Mouse (Mus musculus) forebrain, embryonic 11.5 days (tissue): ENCODE data around the gene Tnnt2. TPM values are rescaled to one million over a fixed set of nuclear protein-coding genes. Genes with fewer than 3 reads are reported as not detected.

Experiments
- ATAC-seq: fragments of 200-750 bp; cut with Nextera tagmentation; replicated peaks from 2 replicates; pipeline ENCODE4 v1.8.0; 2017; ENCODE audit warnings: moderate TSS enrichment; ENCODE audit not compliant: low FRiP score
- DNase-seq: peaks from one replicate; pipeline ENCODE4 v3.0.0-alpha.2; 2017; ENCODE audit warnings: low spot score
- H3K27ac ChIP-seq: fragments of 300-500 bp; sonication (generic); 2 replicates; pipeline ENCODE4 v1.5.1; 2014; ENCODE audit warnings: low read depth, low read length
- H3K27me3 ChIP-seq: fragments of 300-500 bp; sonication (generic); 2 replicates; pipeline ENCODE4 v1.6.1; 2014; ENCODE audit warnings: mild to moderate bottlenecking, low read length, mixed read lengths; ENCODE audit not compliant: control insufficient read depth, insufficient read depth
- H3K36me3 ChIP-seq: fragments of 300-500 bp; sonication (generic); 2 replicates; pipeline ENCODE4 v1.6.1; 2014; ENCODE audit warnings: mild to moderate bottlenecking, low read length, moderate library complexity, mixed read lengths; ENCODE audit not compliant: control insufficient read depth, insufficient read depth
- H3K4me1 ChIP-seq: fragments of 300-500 bp; sonication (generic); replicated peaks from 2 replicates; pipeline ENCODE4 v1.6.1; 2014; ENCODE audit warnings: low read length, mixed read lengths; ENCODE audit not compliant: control insufficient read depth, insufficient read depth
- H3K4me2 ChIP-seq: fragments of 300-500 bp; sonication (generic); 2 replicates; pipeline ENCODE4 v1.6.1; 2014; ENCODE audit warnings: low read depth, mild to moderate bottlenecking, low read length, moderate library complexity, mixed read lengths; ENCODE audit not compliant: severe bottlenecking
- H3K4me3 ChIP-seq: fragments of 300-500 bp; sonication (generic); 2 replicates; pipeline ENCODE4 v1.5.1; 2014; ENCODE audit warnings: low read depth, low read length
- H3K9ac ChIP-seq: fragments of 300-500 bp; sonication (generic); 2 replicates; pipeline ENCODE4 v1.6.1; 2014; ENCODE audit warnings: low read length
- H3K9me3 ChIP-seq: fragments of 300-500 bp; sonication (generic); 2 replicates; pipeline ENCODE4 v1.6.1; 2016; ENCODE audit warnings: low read length, mixed read lengths; ENCODE audit not compliant: control insufficient read depth
- WGBS: fragments of 180-500 bp; shearing (Covaris S2); extraction: QIAGEN DNeasy Blood & Tissue Kit; methylation state at CpG from one replicate; pipeline ENCODE4 v1.1.7; 2014; 5-methylcytosine and 5-hydroxymethylcytosine counted together
- polyA plus RNA-seq: library from polyadenylated mRNA; unstranded; fragments of >200 nt; fragmentation: Nextera tagmentation; extraction: Ambion mirVana; gene quantifications from 2 replicates; pipeline ENCODE4 v1.2.1, GENCODE M21; 2014

Tnnt2 gene
- polyA plus RNA-seq, 1 experiment from 2014 or later = not detected

GRCm38 (mm10) chr1:135892764-135893163 lies 56.6 kb downstream of the Tnnt2 start:
- 85% methylated on average over 6 of the region's 6 CpGs for WGBS

GRCm38 (mm10) chr1:135893377-135893776 lies 57.2 kb downstream of the Tnnt2 start:
- no peak overlapping the region for H3K4me3 ChIP-seq
- no peaks in the 10 kb centered on the region for H3K4me1 ChIP-seq
- H3K9me3 ChIP-seq = no peaks in the 10 kb centered on the region
- DNase-seq = no peak
- H3K27me3 ChIP-seq = no peaks in the 10 kb centered on the region
- no peak overlapping the region for H3K27ac ChIP-seq
- 89% methylated on average over 3 of the region's 3 CpGs for WGBS
- H3K4me2 ChIP-seq = no peak overlapping the region
- no peak for ATAC-seq
- H3K36me3 ChIP-seq = no peaks in the 10 kb centered on the region
- H3K9ac ChIP-seq = no peak overlapping the region

More at GRCm38 (mm10) chr1:135892764-135893163, 56.6 kb downstream of the Tnnt2 start:
- Histone ChIP-seq H3K4me3 (no peak overlapping the region), H3K27ac (no peak overlapping the region), H3K27me3 (no peaks in the 10 kb centered on the region), H3K9ac (no peak overlapping the region), H3K4me1 (no peaks in the 10 kb centered on the region), H3K36me3 (no peaks in the 10 kb centered on the region), H3K4me2 (no peak overlapping the region), H3K9me3 (no peaks in the 10 kb centered on the region)
- ATAC-seq = no peak
- DNase-seq = no peak

GRCm38 (mm10) chr1:135895367-135895766 lies 59.2 kb downstream of the Tnnt2 start:
- 86% methylated on average over 4 of the region's 4 CpGs for WGBS
- DNase-seq (no peak), ATAC-seq (no peak)
- no peaks in the 10 kb centered on the region for H3K9me3 ChIP-seq
- H3K4me2 ChIP-seq = no peak overlapping the region
- H3K4me3 ChIP-seq = no peak overlapping the region
- H3K4me1 ChIP-seq = no peaks in the 10 kb centered on the region
- H3K9ac ChIP-seq = no peak overlapping the region
- H3K27ac ChIP-seq = no peak overlapping the region
- H3K36me3 ChIP-seq = no peaks in the 10 kb centered on the region
- no peaks in the 10 kb centered on the region for H3K27me3 ChIP-seq

- no peak for ATAC-seq
- H3K4me2 ChIP-seq = no peak overlapping the region
- H3K4me1 ChIP-seq = no peaks in the 10 kb centered on the region
- DNase-seq = no peak
- no peak overlapping the region for H3K4me3 ChIP-seq
- H3K27me3 ChIP-seq = no peaks in the 10 kb centered on the region; the same call in 1 of the 2 replicates
- H3K9me3 ChIP-seq = no peaks in the 10 kb centered on the region
- no peak overlapping the region for H3K27ac ChIP-seq
- 90% methylated on average over 6 of the region's 6 CpGs for WGBS
- no peak overlapping the region for H3K9ac ChIP-seq
- no peaks in the 10 kb centered on the region for H3K36me3 ChIP-seq
Observed at GRCm38 (mm10) chr1:135899295-135899694, 63.1 kb downstream of the Tnnt2 start.

- H3K9me3 ChIP-seq = no peaks in the 10 kb centered on the region
- no peaks in the 10 kb centered on the region; the same call in 1 of the 2 replicates for H3K27me3 ChIP-seq
- no peaks in the 10 kb centered on the region for H3K36me3 ChIP-seq
- DNase-seq (no peak), ATAC-seq (no peak)
- H3K27ac ChIP-seq = no peak overlapping the region
- no peak overlapping the region for H3K4me2 ChIP-seq
- 67% methylated on average over 7 of the region's 7 CpGs for WGBS
- no peaks in the 10 kb centered on the region for H3K4me1 ChIP-seq
- no peak overlapping the region for H3K9ac ChIP-seq
- no peak overlapping the region for H3K4me3 ChIP-seq
Observed at GRCm38 (mm10) chr1:135899991-135900515, 63.9 kb downstream of the Tnnt2 start.

Other genes starting within 250 kb of the Tnnt2 start
- gene Nav1, start 229.1 kb upstream of the Tnnt2 start, polyA plus RNA-seq = 23.4 and 26.9 TPM in 2 replicates
- 37.1 and 39.1 TPM in 2 replicates for gene Csrp1, start 116.3 kb upstream of the Tnnt2 start, polyA plus RNA-seq
- 21.5 and 24.2 TPM in 2 replicates for gene Phlda3, start 70.2 kb upstream of the Tnnt2 start, polyA plus RNA-seq
- gene Tnni1, start 56.9 kb upstream of the Tnnt2 start, polyA plus RNA-seq = 0.65 and 1.1 TPM in 2 replicates
- 0.47 and 0.65 TPM in 2 replicates for gene Lad1, start 17.8 kb upstream of the Tnnt2 start, polyA plus RNA-seq
- 0.11 TPM in 1 of 2 replicates, not detected in the other for gene Pkp1, start 82.9 kb downstream of the Tnnt2 start, polyA plus RNA-seq
- not detected in 2 replicates for gene Igfn1, start 170.0 kb downstream of the Tnnt2 start, polyA plus RNA-seq
- 89.4 and 98.3 TPM in 2 replicates for gene Tmem9, start 171.8 kb downstream of the Tnnt2 start, polyA plus RNA-seq
- gene Ascl5, start 214.4 kb downstream of the Tnnt2 start, polyA plus RNA-seq = not detected in 2 replicates
- gene Cacna1s, start 216.4 kb downstream of the Tnnt2 start, polyA plus RNA-seq = 0.20 and 0.36 TPM in 2 replicates